Mouse (Mus musculus): ENCODE data around the gene D830030K20Rik. TPM values are rescaled to one million over a fixed set of nuclear protein-coding genes. Genes with fewer than 3 reads are reported as not detected.
"Not testable (repeated sequence)": the region's sequence is repeated elsewhere in the genome, so short reads cannot be mapped to it uniquely, and the experiment has no call there.

The D830030K20Rik gene
- 1 to 10 TPM; 4.3 to 4.6 TPM for total RNA-seq (2021)

GRCm38 (mm10) chr14:3208272-3209152 lies at the start of gene D830030K20Rik:
Gene D830030K20Rik, plus strand, starts transcription at chr14:3208488.
- intact Hi-C loops (cut with DNase I), result not testable (repeated sequence)
- peak in 1 of 2 experiments; percentile 0 for DNase-seq (ENCODE audit: low spot score in 2 of 2)

- DNase-seq (ENCODE audit: low spot score in 2 of 2); intact Hi-C loops (cut with DNase I): not testable (repeated sequence)
Measured at GRCm38 (mm10) chr14:3187955-3188354, 20.3 kb upstream of the D830030K20Rik start, which contains the start of gene Gm5795. Gene Gm5795, plus strand, starts transcription at chr14:3188255.

DNA sequence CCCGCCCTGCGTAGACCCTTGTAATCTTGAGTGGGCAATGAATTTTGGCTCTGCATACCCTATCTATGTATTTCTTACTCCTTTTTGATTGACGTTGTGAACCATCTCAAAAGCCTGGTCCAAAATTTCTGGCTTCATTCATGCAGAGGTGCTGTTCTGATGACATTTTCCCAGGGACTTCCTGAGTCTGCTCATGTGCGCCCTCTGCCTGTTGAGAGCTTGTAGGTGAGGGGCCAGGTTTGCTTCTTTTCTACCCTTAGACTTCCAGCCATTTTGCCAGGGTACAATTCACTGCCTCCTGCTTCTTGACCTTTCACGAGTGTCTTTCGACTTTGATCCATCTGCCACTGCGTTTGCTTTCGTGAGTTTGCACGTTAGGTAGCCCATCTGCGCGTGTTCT lies 1.1 kb downstream of the D830030K20Rik start:
- peak in 1 of 2 experiments; percentile 28 for DNase-seq (ENCODE audit: low spot score in 2 of 2)
- intact Hi-C loops (cut with DNase I), result not testable (repeated sequence)

DNA sequence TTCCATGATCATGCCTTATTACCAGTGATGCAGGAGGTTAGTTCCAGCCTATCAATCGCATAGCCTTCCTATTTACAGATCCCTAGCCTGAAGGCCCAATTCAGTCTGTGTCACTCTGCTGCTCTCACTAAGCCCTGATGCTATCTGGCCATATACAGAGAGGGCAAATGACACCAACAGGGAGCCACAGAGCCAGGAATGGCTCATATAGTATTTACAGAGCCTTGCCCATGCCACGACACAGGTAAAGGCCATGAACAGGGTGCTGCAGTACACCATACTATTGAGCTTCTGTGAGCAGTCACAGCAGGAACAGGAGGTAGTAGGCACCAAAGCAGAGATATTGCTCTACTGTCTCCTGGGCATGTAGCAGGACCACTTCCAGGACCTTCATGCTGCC lies 54.2 kb downstream of the D830030K20Rik start:
- peak; percentile 0 to 1 for DNase-seq (ENCODE audit: low spot score in 2 of 2)
- intact Hi-C loops (cut with DNase I), result not testable (repeated sequence)

Other genes with a start within 250 kb of the D830030K20Rik start
- gene Gm2888, start 178.5 kb upstream of the D830030K20Rik start, total RNA-seq (2021), result not detected
- gene Gm2897, start 159.2 kb upstream of the D830030K20Rik start, total RNA-seq (2021), result under 1 TPM in 1 of 2 experiments, not detected in 1; 0.32 TPM
- gene Gm10340, start 74.5 kb upstream of the D830030K20Rik start, total RNA-seq (2021), result not detected
- gene Gm5795, start 20.2 kb upstream of the D830030K20Rik start, total RNA-seq (2021), result not detected
- 1 to 10 TPM in 1 of 2 experiments, not detected in 1; 1.9 TPM for gene Gm2956, start 124.1 kb downstream of the D830030K20Rik start, total RNA-seq (2021)
- not detected for gene Gm10413, start 186.6 kb downstream of the D830030K20Rik start, total RNA-seq (2021)
- gene Gm10409, start 204.1 kb downstream of the D830030K20Rik start, total RNA-seq (2021), result 1 to 10 TPM; 2.0 to 2.2 TPM
- under 1 TPM in 1 of 2 experiments, not detected in 1; 0.34 TPM for gene Gm3005, start 219.6 kb downstream of the D830030K20Rik start, total RNA-seq (2021)
- not detected for gene Gm10408, start 240.9 kb downstream of the D830030K20Rik start, total RNA-seq (2021)